Mouse (Mus musculus): ENCODE measurements around the gene Slc35c2. TPM values are rescaled to one million over a fixed set of nuclear protein-coding genes. Genes with fewer than 3 reads are reported as not detected.
A peak's percentile ranks its signal among the peaks of the same experiment; 100 is the strongest.

The Slc35c2 gene
- polyA plus RNA-seq, 1 experiment from 2014 or later: 56.3 TPM

- Histone ChIP-seq H3K27ac (no peak overlapping the region), H3K9me3 (no peaks in the 10 kb centered on the region), H3K4me1 (peaks cover 69% of the 10 kb centered on the region), H3K9ac (no peak overlapping the region; the same call in 1 of the 2 replicates), H3K27me3 (no peaks in the 10 kb centered on the region), H3K4me3 (no peak overlapping the region), H3K36me3 (0 out of 2 replicates have a peak, but pooled peaks cover 3% of the 10 kb centered on the region), H3K4me2 (replicated peaks) (no peak overlapping the region)
- WGBS: 88% methylated on average over 22 of the region's 22 CpGs
- ATAC-seq (ENCODE audit: low FRiP score, low read depth): no peak
These were observed 34.5 kb upstream of the Slc35c2 start for GRCm38 (mm10) chr2:165321981-165322735.

DNA sequence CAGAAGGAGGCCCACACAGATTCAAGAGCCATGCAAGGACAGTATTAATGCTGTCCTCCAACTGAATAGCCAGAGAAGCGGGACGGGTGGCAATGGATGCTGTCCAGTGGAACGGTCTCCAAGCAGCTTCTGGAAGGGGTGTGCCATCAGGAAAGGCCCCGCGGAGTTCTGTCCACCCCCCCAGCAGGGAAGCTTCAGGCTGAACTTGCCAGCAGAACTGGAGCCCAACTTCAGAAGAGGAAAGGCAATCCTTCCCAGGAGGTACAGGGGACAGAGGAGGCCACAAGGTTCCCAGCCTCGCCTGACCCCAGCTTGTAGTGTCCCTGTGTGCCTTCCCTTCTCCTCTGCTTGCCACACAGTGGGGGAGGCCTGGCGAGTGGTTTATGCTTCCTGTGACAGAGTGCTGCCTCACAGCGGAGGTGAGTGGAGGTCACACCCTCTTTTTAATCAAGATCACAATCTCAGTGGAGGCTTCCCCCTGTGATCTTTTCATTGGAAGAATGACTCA, 33.8 kb upstream of the Slc35c2 start:
- H3K9me3 ChIP-seq: no peaks in the 10 kb centered on the region
- ATAC-seq (ENCODE audit: low FRiP score, low read depth): no peak
- WGBS: 60% methylated on average over 8 of the region's 8 CpGs
- H3K4me3 ChIP-seq: no peak overlapping the region
- no peaks in the 10 kb centered on the region for H3K27me3 ChIP-seq
- peaks cover 72% of the 10 kb centered on the region for H3K4me1 ChIP-seq
- H3K4me2 ChIP-seq (replicated peaks): no peak overlapping the region
- peak overlapping the region; percentile 39; the same call in 1 of the 2 replicates for H3K27ac ChIP-seq
- H3K36me3 ChIP-seq: peaks cover 3% of the 10 kb centered on the region; the same call in 1 of the 2 replicates
- peak overlapping the region; percentile 48 for H3K9ac ChIP-seq

GRCm38 (mm10) chr2:165320531-165321150, 33.0 kb upstream of the Slc35c2 start:
- 0 out of 2 replicates have a peak overlapping the region, but pooled peaks have one; percentile 3 for H3K4me2 ChIP-seq (replicated peaks)
- no peak overlapping the region for H3K4me3 ChIP-seq
- no peak for ATAC-seq (ENCODE audit: low FRiP score, low read depth)
- no peaks in the 10 kb centered on the region for H3K27me3 ChIP-seq
- no peaks in the 10 kb centered on the region for H3K9me3 ChIP-seq
- 65% methylated on average over 12 of the region's 12 CpGs for WGBS
- H3K4me1 ChIP-seq: peaks cover 72% of the 10 kb centered on the region
- H3K36me3 ChIP-seq: peaks cover 11% of the 10 kb centered on the region
- H3K27ac ChIP-seq: no peak overlapping the region
- no peak overlapping the region for H3K9ac ChIP-seq

DNA sequence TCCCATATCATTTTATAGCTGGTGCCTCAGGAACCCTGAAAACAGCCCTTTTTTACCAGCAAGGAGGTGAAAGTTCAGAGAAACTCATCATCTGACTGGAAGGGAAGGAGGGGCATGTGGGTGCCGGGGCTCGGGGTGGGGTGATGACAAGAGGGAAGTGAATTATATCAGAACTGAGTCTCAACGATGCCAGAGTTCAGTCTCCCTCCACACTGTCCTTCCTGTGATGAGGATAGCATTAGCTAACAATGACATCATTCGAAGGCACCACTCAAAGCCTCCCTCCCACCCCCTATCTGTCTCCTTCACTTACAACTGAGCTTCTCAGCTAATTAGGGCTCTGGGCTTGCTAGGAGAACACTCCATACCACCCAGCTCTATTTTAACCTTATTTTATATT, 31.8 kb upstream of the Slc35c2 start:
- Histone ChIP-seq H3K9ac (no peak overlapping the region), H3K36me3 (peaks cover 22% of the 10 kb centered on the region), H3K4me2 (replicated peaks) (no peak overlapping the region), H3K27ac (no peak overlapping the region), H3K4me3 (no peak overlapping the region), H3K4me1 (peaks cover 61% of the 10 kb centered on the region), H3K9me3 (no peaks in the 10 kb centered on the region), H3K27me3 (no peaks in the 10 kb centered on the region)
- WGBS: 62% methylated on average over 4 of the region's 4 CpGs
- no peak for ATAC-seq (ENCODE audit: low FRiP score, low read depth)

GRCm38 (mm10) chr2:165318941-165319340, 31.3 kb upstream of the Slc35c2 start:
- Histone ChIP-seq H3K4me3 (no peak overlapping the region), H3K27me3 (no peaks in the 10 kb centered on the region), H3K4me1 (peaks cover 55% of the 10 kb centered on the region), H3K9ac (no peak overlapping the region), H3K27ac (no peak overlapping the region), H3K4me2 (replicated peaks) (no peak overlapping the region), H3K9me3 (no peaks in the 10 kb centered on the region), H3K36me3 (peaks cover 28% of the 10 kb centered on the region)
- WGBS: 83% methylated on average over 7 of the region's 7 CpGs
- ATAC-seq (ENCODE audit: low FRiP score, low read depth): no peak

GRCm38 (mm10) chr2:165317621-165318263, 30.1 kb upstream of the Slc35c2 start:
- no peak overlapping the region for H3K27ac ChIP-seq

DNA sequence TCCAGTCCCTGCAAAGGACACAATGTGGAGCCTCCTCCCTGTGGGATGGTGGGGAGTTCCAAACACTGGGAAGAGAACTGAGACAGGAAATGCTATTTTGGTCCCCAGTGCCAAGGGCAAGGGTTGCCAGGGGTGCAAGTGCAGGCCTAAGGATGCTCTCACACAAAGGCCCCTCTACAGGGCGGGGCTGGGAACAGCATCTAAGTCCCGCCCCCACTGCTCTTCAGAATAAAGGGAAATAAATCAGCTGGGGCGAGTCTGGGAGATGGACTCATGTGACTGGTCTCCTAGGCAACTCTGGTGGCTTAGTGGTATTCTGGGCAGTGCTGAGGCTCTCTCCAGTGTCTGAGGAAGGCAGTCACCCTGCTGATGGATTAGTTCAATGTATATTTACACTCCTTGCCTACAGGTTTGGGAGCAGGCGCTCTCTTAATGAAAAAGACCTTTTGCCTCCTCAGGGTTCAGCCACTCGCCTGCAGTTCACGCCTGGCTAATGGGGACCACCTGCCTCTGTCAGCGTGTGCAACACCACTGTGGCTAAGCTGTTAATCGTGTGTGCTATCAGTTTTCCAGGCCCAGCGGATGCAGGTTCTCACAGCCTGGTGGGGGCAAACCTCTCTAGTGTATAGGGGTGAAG, 29.3 kb upstream of the Slc35c2 start:
- H3K4me1 ChIP-seq: peaks cover 50% of the 10 kb centered on the region
- no peak overlapping the region for H3K4me2 ChIP-seq (replicated peaks)
- H3K9ac ChIP-seq: peak overlapping the region; percentile 51; the same call in 1 of the 2 replicates

More at GRCm38 (mm10) chr2:165317621-165318263, 30.1 kb upstream of the Slc35c2 start:
- peaks cover 50% of the 10 kb centered on the region for H3K4me1 ChIP-seq
- no peaks in the 10 kb centered on the region for H3K27me3 ChIP-seq
- no peak for ATAC-seq (ENCODE audit: low FRiP score, low read depth)
- WGBS: 50% methylated on average over 16 of the region's 16 CpGs
- no peaks in the 10 kb centered on the region for H3K9me3 ChIP-seq
- H3K36me3 ChIP-seq: peaks cover 36% of the 10 kb centered on the region
- H3K4me3 ChIP-seq: no peak overlapping the region
- H3K4me2 ChIP-seq (replicated peaks): 0 out of 2 replicates have a peak overlapping the region, but pooled peaks have one; percentile 0
- peak overlapping the region; percentile 51 for H3K9ac ChIP-seq

GRCm38 (mm10) chr2:165316204-165316603, 28.5 kb upstream of the Slc35c2 start:
- Histone ChIP-seq H3K4me3 (no peak overlapping the region), H3K4me1 (peaks cover 43% of the 10 kb centered on the region), H3K27me3 (no peaks in the 10 kb centered on the region), H3K9ac (no peak overlapping the region), H3K9me3 (no peaks in the 10 kb centered on the region), H3K4me2 (replicated peaks) (no peak overlapping the region), H3K27ac (no peak overlapping the region), H3K36me3 (peaks cover 52% of the 10 kb centered on the region)
- 59% methylated on average over 10 of the region's 10 CpGs for WGBS
- no peak for ATAC-seq (ENCODE audit: low FRiP score, low read depth)

More for the DNA sequence above, 29.3 kb upstream of the Slc35c2 start:
- Histone ChIP-seq H3K9me3 (no peaks in the 10 kb centered on the region), H3K27ac (no peak overlapping the region; the same call in 1 of the 2 replicates), H3K27me3 (no peaks in the 10 kb centered on the region), H3K4me3 (no peak overlapping the region), H3K36me3 (peaks cover 44% of the 10 kb centered on the region)
- 16% methylated on average over 9 of the region's 9 CpGs for WGBS
- ATAC-seq (ENCODE audit: low FRiP score, low read depth): peak; percentile 62

DNA sequence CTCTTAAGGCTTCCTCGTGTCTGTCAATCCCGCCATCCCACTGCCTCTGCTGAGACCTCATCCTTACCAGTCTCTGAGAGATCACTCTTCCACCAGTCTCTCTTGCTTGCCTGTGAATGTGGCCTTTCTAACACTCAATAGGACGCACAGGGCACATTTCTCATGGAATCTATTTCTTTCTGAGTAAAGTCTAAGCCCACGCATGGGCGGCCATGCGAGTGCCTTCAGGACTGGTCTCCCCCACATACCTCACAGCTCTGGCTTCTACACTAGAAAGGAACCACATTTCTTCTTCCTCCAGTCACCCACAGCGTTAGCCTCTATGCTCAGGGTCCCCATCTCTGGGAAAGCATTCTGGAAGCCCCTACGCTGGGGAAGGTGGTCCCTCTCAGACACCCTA, 26.5 kb upstream of the Slc35c2 start:
- Histone ChIP-seq H3K4me2 (replicated peaks) (no peak overlapping the region), H3K4me3 (no peak overlapping the region), H3K27me3 (no peaks in the 10 kb centered on the region), H3K36me3 (peaks cover 72% of the 10 kb centered on the region), H3K4me1 (peaks cover 29% of the 10 kb centered on the region), H3K9me3 (no peaks in the 10 kb centered on the region), H3K27ac (no peak overlapping the region), H3K9ac (no peak overlapping the region)
- WGBS: 93% methylated on average over 8 of the region's 8 CpGs
- no peak for ATAC-seq (ENCODE audit: low FRiP score, low read depth)

DNA sequence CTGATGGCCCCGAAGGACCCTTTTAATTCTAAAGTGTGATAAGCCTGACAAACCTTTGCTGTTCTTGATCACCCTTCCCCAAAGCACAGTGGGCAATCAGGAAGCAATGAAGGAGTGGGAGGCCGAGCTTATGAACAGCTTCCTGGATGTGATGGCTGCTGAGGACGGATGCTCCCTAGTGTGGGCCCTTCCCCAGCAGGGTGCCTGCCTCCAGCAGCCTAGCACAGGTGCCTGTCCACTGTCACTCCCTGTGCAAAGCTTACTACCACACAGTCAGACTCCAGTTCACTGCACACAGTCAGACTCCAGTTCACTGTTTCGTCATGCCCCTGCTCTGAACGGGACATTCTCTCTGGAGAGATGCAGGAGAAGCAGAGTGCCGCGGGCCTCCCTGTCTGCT, 24.7 kb upstream of the Slc35c2 start:
- Histone ChIP-seq H3K9ac (no peak overlapping the region), H3K27me3 (no peaks in the 10 kb centered on the region), H3K4me2 (replicated peaks) (no peak overlapping the region), H3K9me3 (no peaks in the 10 kb centered on the region), H3K4me1 (peaks cover 10% of the 10 kb centered on the region), H3K4me3 (no peak overlapping the region), H3K27ac (no peak overlapping the region), H3K36me3 (peaks cover 90% of the 10 kb centered on the region)
- WGBS: 78% methylated on average over 7 of the region's 7 CpGs
- ATAC-seq (ENCODE audit: low FRiP score, low read depth): no peak

DNA sequence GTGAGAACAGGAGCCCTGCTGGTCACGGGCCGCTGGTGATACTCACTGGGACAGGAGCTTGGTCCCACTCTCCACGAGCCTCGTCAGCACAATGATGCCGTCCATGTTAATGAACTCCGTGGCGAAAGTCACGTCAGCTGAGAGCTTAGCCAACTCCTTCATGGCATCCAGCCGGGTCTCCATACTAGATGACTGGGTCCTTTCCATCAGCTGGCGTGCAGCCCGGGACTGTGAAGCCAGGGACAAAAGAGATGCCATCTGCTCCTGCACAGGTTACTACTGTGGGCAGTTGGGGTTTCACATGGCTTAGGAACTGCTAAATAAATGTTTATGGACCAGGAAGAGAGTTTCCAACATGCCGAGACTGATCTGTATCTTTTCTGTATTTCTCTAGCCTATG, 23.9 kb upstream of the Slc35c2 start:
- 89% methylated on average over 12 of the region's 12 CpGs for WGBS
- Histone ChIP-seq H3K9ac (no peak overlapping the region), H3K4me2 (replicated peaks) (no peak overlapping the region), H3K4me3 (no peak overlapping the region), H3K27ac (no peak overlapping the region), H3K4me1 (peaks cover 2% of the 10 kb centered on the region), H3K27me3 (no peaks in the 10 kb centered on the region), H3K9me3 (no peaks in the 10 kb centered on the region), H3K36me3 (peaks cover 97% of the 10 kb centered on the region)
- ATAC-seq (ENCODE audit: low FRiP score, low read depth): no peak
